Mouse (Mus musculus) olfactory bulb, adult 2 months (tissue): Measurements from ENCODE around the gene Pth2. TPM values are rescaled to one million over a fixed set of nuclear protein-coding genes. Genes with fewer than 3 reads are reported as not detected.

ENCODE experiments used
- H3K27ac ChIP-seq: fragments of 200-500 bp; 2 replicates; pipeline ENCODE4 v1.5.1; 2012; ENCODE audit warnings: low read depth, low read length; ENCODE audit not compliant: insufficient read depth
- H3K4me1 ChIP-seq: fragments of 200-500 bp; 2 replicates; pipeline ENCODE4 v1.6.1; 2012; ENCODE audit warnings: low read length; ENCODE audit not compliant: control insufficient read depth, insufficient read depth
- H3K4me3 ChIP-seq: fragments of 200-500 bp; 2 replicates; pipeline ENCODE4 v1.5.1; 2012; ENCODE audit warnings: mild to moderate bottlenecking, low read depth, low read length, moderate library complexity; ENCODE audit not compliant: insufficient read depth
- CTCF ChIP-seq: fragments of 200-500 bp; IDR thresholded peaks from 2 replicates; pipeline ENCODE4 v1.5.1; 2012; ENCODE audit warnings: low read depth, mild to moderate bottlenecking, low read length, moderate library complexity; ENCODE audit not compliant: insufficient read depth
- POLR2A ChIP-seq: fragments of 200-500 bp; IDR thresholded peaks from 2 replicates; pipeline ENCODE4 v1.6.1; 2012; ENCODE audit warnings: mild to moderate bottlenecking, low read depth, low read length, moderate library complexity; ENCODE audit not compliant: insufficient read depth
- WGBS: fragments of 180-500 bp; shearing (Covaris S2); methylation state at CpG from one replicate; pipeline ENCODE4 v1.1.7; 2018; 5-methylcytosine and 5-hydroxymethylcytosine counted together
- polyA plus RNA-seq: library from polyadenylated mRNA; stranded (reverse); fragments of >200 nt; gene quantifications from 2 replicates; pipeline ENCODE4 v1.2.4, GENCODE M21; 2012; ENCODE audit warnings: low replicate concordance; ENCODE audit not compliant: missing spikeins, insufficient read depth, insufficient read length

Pth2 gene
- not detected in 2 replicates for polyA plus RNA-seq

DNA sequence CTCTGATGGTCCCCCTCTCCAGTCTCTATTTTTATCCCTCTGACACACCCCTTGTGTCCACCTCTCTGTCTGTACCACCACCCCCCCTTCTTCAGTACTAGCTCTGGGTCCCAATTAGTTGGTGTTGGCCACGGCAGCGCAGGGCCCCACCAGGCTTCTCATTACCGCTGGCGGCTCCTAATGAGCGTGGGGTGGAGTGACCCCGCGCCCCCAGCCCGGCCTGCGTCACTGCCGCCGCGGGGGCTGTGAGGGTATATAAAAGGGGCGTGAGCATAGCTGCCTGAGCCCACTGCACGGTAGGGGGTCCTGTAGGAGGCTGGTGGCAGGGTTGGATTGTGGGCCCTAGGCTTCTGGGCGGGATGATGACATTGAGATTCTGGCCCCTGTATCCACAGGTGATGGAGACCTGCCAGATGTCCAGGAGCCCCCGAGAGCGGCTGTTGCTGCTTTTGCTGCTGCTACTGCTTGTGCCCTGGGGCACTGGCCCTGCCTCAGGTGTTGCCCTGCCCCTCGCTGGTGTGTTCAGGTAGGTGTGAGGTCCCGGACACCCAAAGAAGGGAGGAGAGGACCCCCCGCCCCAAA is at the start of gene Pth2:
Gene Pth2 (plus strand): TSS at position 100 of the 582 bp plus-strand sequence.
- Histone ChIP-seq H3K4me1 (peaks cover 22% of the 10 kb centered on the region), H3K27ac (no peak within 1 kb of the TSS), H3K4me3 (0 out of 2 replicates have a peak within 1 kb of the TSS, but pooled peaks have one; percentile 4)
- WGBS, result 17% methylated on average over 20 of the region's 20 CpGs
- TF ChIP-seq CTCF (no peak), POLR2A (no peak)

GRCm38 (mm10) chr7:45131850-45132249 is 48.9 kb upstream of the Pth2 start:
- H3K4me1 ChIP-seq, result peaks cover 19% of the 10 kb centered on the region
- no peak for TF ChIP-seq CTCF
- no peak for TF ChIP-seq POLR2A
- H3K27ac ChIP-seq, result no peak overlapping the region
- H3K4me3 ChIP-seq, result no peak overlapping the region
- WGBS, result 81% methylated on average over 11 of the region's 11 CpGs

DNA sequence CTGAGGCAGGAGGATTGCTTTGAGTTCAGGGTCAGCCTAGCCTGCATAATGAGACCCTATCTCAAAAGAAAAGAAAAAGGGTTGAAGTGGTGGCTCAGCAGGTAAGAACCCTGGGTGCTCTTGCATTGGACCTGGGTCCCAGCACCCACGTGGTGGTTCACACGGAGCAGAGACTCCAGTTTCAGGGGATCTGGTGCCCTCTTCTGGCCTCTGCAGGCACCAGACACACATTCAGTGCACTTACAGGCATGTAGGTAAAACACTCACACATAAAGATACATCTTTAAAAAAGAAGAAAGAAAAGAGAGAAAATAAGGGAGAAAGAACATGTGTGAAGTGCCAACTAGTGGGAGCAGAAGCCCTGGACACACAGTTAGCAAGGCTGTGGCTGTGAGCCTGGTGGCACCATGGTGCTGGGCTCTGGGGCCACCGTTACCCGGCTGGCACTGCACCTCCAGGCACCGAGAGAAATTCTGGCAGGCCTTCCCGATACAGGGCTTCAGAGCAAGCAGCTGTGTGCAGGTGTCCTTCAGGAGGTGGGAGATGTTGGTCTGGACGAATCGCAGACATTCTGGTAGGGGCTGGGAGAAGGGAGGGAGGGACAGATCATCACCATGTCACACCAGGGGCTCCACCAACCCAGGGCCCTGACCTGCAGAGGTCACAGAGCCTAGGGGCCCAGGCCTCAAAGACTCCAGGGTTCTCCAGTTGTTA is 47.2 kb upstream of the Pth2 start:
- Histone ChIP-seq H3K4me3 (no peak overlapping the region), H3K27ac (no peak overlapping the region), H3K4me1 (peaks cover 13% of the 10 kb centered on the region)
- 81% methylated on average over 8 of the region's 8 CpGs for WGBS
- TF ChIP-seq POLR2A, result no peak
- no peak for TF ChIP-seq CTCF

DNA sequence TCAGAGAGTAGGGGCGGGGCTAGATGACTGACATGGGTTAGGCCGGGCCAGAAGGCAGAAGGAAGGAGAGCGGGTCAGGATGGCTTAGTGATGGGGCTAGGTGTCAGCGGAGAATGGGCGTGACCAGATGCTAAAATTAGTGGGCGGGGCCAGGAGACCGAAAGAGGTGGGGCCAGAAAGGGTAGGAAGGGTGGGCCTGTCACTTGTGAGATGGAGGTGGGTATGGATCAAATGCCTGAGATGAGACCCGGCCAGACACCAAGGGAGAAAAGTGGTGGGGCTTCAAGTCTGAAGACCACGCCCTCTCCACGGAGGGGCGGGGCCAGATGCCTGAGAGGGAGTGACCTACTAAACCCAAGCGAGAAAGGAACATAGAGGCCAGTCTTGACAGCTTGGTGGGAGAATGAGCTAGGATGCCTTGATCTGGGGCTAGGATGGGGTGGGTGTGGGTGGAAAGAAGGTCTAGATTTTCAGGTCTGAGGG is 46.2 kb upstream of the Pth2 start:
- peaks cover 9% of the 10 kb centered on the region for H3K4me1 ChIP-seq
- TF ChIP-seq POLR2A, result no peak
- TF ChIP-seq CTCF, result no peak
- no peak overlapping the region for H3K27ac ChIP-seq
- no peak overlapping the region for H3K4me3 ChIP-seq
- WGBS, result 21% methylated on average over 12 of the region's 12 CpGs

DNA sequence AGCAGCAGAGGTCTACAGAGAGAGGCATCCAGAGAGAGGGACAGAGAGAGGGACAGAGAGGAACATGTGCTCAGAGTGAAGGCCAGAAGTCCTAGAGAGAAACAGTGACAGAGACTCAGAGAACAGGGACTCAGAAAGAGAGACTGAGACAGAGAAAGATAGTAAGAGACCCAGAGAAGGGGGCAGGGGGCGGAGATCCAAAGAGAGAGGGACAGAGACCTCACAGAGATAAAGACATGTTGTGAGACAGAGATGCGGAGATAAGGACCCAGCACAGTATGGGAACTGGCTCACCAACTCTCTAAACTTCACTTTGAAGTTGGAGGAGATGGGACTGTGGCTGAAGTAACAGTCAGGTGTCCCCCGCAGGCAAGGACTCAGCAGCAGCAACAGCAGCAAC is 45.4 kb upstream of the Pth2 start:
- 89% methylated on average over 3 of the region's 3 CpGs for WGBS
- H3K4me1 ChIP-seq, result peaks cover 7% of the 10 kb centered on the region
- no peak overlapping the region for H3K27ac ChIP-seq
- peak overlapping the region; percentile 66 for H3K4me3 ChIP-seq
- no peak for TF ChIP-seq CTCF
- no peak for TF ChIP-seq POLR2A

DNA sequence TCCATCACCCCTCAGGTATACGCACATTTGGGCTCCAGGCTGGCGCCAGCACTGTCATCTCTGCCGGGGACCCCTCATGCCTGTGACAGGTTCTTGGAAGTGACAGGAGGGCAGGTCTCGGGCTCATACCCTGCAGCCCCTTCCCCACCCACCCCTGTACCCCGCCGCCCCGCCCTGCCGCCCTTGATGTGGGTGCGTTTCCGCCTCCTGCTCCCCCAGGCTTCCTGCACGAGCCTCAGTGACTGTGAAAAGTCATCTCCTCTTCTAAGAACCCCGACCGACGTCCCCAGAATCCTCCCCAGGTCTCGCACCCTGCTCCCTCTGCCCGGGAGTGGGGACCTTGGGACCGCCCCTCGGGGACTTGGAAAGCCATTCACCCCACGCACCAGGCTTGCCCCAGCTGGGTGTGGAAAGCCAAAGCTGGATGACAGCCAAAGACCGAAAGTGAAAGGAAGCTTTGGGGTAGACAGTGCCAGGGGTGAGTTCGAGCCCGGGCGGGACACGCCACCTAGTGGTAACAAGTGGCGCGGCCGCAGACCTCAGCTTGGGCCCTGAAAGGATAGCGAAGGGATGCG is 44.7 kb upstream of the Pth2 start, which contains the start of the genes Gm45713 and Flt3l:
Gene Gm45713 (minus strand): TSS at position 239 of the 575 bp plus-strand sequence.
Gene Flt3l (minus strand): TSS at position 440 of the 575 bp plus-strand sequence.
- TF ChIP-seq POLR2A, result no peak
- TF ChIP-seq CTCF, result peak; percentile 87
- 3% methylated on average over 29 of the region's 29 CpGs for WGBS
- H3K27ac ChIP-seq, result no peak within 1 kb of the TSS
- peak within 1 kb of the TSS; percentile 66 for H3K4me3 ChIP-seq
- peaks cover 7% of the 10 kb centered on the region for H3K4me1 ChIP-seq

GRCm38 (mm10) chr7:45137171-45138006 is 43.4 kb upstream of the Pth2 start:
- 90% methylated on average over 12 of the region's 12 CpGs for WGBS
- TF ChIP-seq POLR2A, result no peak
- TF ChIP-seq CTCF, result no peak
- Histone ChIP-seq H3K27ac (no peak overlapping the region), H3K4me1 (peaks cover 7% of the 10 kb centered on the region), H3K4me3 (no peak overlapping the region)

DNA sequence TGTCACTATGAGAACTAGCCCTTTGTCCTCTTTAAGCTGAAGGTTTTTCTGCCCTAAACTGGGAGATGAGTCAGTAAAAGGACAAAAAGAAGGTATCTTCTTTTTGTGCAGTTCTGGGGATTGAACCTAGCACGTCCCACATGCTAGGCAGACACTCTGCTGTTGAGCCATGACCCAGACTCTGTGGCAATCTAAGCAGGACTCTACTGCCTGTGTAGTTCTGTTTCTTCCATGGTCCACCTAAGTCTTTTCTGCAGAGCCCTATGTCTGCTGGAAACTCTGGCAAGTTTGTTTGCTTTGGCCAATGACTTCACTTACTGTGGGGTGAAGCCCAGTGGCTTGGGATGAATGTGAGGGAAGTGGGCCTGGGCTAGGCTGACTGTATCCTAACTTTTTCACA is 42.4 kb upstream of the Pth2 start:
- H3K4me1 ChIP-seq, result peaks cover 7% of the 10 kb centered on the region
- WGBS, result 90% methylated on average over 1 of the region's 1 CpGs
- TF ChIP-seq POLR2A (no peak), CTCF (no peak)
- H3K4me3 ChIP-seq, result no peak overlapping the region
- no peak overlapping the region for H3K27ac ChIP-seq
